Mouse (Mus musculus) CD4-positive, CD25-positive, alpha-beta regulatory T cell, adult 2 months (primary cell): ENCODE measurements around the gene Fars2.

Source experiments
- DNase-seq: peaks from one replicate; pipeline ENCODE4 v3.0.0-alpha.2; 2012; ENCODE audit warnings: low read depth, low spot score

Gene Fars2

GRCm38 (mm10) chr13:36562447-36563441 lies 445.5 kb downstream of the Fars2 start:
- no peak for DNase-seq

GRCm38 (mm10) chr13:36564764-36565315 lies 447.6 kb downstream of the Fars2 start:
- DNase-seq: no peak

GRCm38 (mm10) chr13:36576781-36577180 lies 459.6 kb downstream of the Fars2 start:
- no peak for DNase-seq

- no peak for DNase-seq
Measured at GRCm38 (mm10) chr13:36577916-36578568, 460.8 kb downstream of the Fars2 start.

GRCm38 (mm10) chr13:36578569-36579333 lies 461.5 kb downstream of the Fars2 start:
- DNase-seq: peak; percentile 27

- no peak for DNase-seq
Measured at GRCm38 (mm10) chr13:36582406-36583070, 465.3 kb downstream of the Fars2 start.

GRCm38 (mm10) chr13:36583481-36584151 lies 466.4 kb downstream of the Fars2 start:
- DNase-seq: no peak

- DNase-seq: no peak
Measured at GRCm38 (mm10) chr13:36584197-36584596, 467.0 kb downstream of the Fars2 start.

- DNase-seq: no peak
Measured at GRCm38 (mm10) chr13:36589092-36589491, 471.9 kb downstream of the Fars2 start.

- DNase-seq: no peak
Measured at GRCm38 (mm10) chr13:36592291-36592690, 475.1 kb downstream of the Fars2 start.

GRCm38 (mm10) chr13:36606717-36607116 lies 489.5 kb downstream of the Fars2 start:
- DNase-seq: no peak

GRCm38 (mm10) chr13:36607871-36608270 lies 490.7 kb downstream of the Fars2 start:
- DNase-seq: no peak

GRCm38 (mm10) chr13:36610426-36610825 lies 493.2 kb downstream of the Fars2 start:
- no peak for DNase-seq

- no peak for DNase-seq
Measured at GRCm38 (mm10) chr13:36612785-36613750, 495.9 kb downstream of the Fars2 start.

- DNase-seq: no peak
Measured at GRCm38 (mm10) chr13:36620498-36621332, 503.5 kb downstream of the Fars2 start.

GRCm38 (mm10) chr13:36621333-36621659 lies 504.1 kb downstream of the Fars2 start:
- DNase-seq: no peak

GRCm38 (mm10) chr13:36623556-36623955 lies 506.3 kb downstream of the Fars2 start:
- DNase-seq: no peak

GRCm38 (mm10) chr13:36629154-36629553 lies 511.9 kb downstream of the Fars2 start:
- no peak for DNase-seq

- no peak for DNase-seq
Measured at GRCm38 (mm10) chr13:36648257-36648656, 531.0 kb downstream of the Fars2 start.
